Mouse (Mus musculus) embryo, embryonic 10.5 days (tissue): ENCODE results near the gene Olfr311.
A peak's percentile ranks its signal among the peaks of the same experiment; 100 is the strongest.
"Not testable (repeated sequence)": the region's sequence is repeated elsewhere in the genome, so short reads cannot be mapped to it uniquely, and the experiment has no call there.

Experiments used
- DNase-seq: peaks from one replicate; pipeline ENCODE4 v3.0.0-alpha.2; 2015; ENCODE audit warnings: low spot score

Olfr311 gene

GRCm38 (mm10) chr11:58838951-58839350, at the start of gene Olfr311:
Olfr311 (plus strand) TSS chr11:58839251.
- not testable (repeated sequence) for DNase-seq

- no peak for DNase-seq
Measured at GRCm38 (mm10) chr11:58789532-58789931, 49.5 kb upstream of the Olfr311 start.

DNA sequence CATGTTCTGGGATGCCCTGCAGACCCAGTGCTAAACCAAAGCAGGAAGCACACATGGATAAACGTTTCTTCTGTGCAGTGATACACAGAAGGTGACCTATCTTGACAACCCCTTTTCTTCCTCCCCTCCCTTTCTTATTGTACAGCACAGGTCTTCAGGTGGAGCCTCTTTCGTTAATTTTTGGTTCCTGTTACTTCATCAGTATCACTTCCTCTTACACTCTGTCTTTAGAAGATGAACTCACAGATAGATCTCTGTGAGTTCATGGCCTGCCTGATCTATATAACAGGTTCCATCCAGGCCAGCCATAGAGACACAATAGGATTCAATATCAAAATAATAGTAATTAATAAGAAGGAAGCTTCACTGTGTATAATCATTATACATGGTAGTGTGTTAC, 49.0 kb upstream of the Olfr311 start:
- no peak for DNase-seq

- no peak for DNase-seq
Measured at GRCm38 (mm10) chr11:58790646-58791045, 48.4 kb upstream of the Olfr311 start.

DNA sequence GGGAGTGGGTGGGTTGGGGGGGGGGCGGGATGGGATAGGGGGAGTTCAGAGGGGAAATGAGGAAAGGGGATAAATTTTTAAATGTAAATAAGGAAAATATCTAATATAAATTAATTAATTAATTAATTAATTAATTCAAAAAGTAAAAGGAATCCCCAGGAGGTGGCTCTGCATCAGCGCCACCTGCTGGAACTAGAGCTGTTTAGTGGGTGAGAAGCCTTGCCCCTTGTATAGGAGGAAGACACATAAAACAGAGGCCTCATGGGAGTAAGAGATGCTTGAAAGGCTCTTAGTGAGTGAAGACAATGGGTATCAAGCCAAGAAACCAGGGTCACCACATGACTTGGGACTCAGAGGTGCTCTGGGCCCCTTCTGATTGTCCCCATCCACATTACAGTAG, 43.2 kb upstream of the Olfr311 start:
- no peak for DNase-seq

DNA sequence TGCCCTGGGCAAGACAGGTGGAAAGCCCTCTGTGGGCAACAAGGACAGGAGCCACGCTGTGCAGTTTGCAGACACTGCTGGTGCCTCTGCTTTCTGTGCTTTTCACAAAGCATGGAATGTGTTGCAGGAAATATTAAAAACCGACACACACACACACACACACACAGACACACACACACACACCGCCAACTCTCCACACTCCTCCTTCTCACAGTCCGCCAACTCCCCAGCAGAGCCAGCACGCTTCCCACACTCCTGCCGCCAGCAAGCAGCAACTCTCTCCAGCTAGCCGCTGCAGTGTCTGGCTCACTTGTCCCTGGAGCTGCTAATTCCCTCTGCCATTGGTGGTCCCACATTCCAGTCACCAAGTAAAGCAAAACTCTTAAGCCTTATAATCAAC, 42.2 kb upstream of the Olfr311 start:
- no peak for DNase-seq

GRCm38 (mm10) chr11:58799747-58800146, 39.3 kb upstream of the Olfr311 start:
- no peak for DNase-seq

DNA sequence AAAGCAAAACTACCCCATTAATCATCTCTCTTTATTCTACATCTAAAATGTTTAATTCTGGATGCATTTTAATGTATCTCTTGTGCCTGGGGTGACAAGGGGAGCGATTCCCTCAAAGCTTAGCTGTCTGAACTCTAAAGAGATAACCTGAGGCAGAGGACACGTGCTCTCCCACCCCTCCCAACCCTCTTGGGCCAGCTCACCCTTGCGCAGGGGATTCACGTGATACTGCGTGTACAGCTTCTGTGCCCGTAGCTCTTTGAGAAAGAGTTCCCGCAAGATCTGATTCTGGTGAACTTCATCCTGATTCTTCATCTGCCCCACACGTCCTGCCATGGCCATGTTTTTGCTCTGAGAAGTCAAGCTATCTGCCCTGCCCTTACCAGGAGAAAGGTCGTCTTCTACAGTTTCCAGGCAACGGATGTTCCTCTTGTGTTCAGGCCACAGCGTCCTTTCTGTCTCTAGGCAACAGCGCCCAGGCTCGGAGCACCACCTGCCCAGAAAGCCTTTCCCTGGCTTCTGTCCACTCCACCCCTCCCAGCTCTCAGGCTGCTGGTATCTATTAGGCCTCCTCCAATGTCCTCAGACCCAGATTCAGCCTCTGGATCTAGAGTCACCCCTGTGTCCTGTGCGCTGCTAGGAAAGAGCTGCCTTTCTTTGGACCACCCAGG, 37.4 kb upstream of the Olfr311 start, which contains the start of gene Fam183b:
Gene Fam183b, minus strand, starts transcription at position 403 of the 671 bp plus-strand sequence.
- DNase-seq, result peak; percentile 73

GRCm38 (mm10) chr11:58803871-58804270, 35.2 kb upstream of the Olfr311 start:
- DNase-seq, result no peak

DNA sequence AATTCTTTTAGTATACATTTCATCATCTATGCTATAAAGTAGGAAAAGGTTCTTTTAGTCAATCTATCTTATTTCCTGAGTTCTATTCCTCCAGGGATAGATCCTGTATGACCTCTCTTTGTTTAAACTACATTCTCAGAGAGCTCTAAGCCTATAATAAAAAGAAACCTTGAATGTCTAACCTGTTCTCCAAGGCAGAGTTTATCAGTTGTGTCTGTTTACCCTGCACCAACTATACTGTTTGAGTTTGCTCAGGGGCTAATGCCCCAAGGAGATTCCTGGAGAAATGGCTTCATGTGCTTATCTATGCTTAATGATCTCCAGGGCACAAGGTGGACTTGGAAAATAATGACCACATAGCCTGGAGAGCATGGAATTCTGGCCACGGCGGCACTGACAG, 34.7 kb upstream of the Olfr311 start:
- no peak for DNase-seq

DNA sequence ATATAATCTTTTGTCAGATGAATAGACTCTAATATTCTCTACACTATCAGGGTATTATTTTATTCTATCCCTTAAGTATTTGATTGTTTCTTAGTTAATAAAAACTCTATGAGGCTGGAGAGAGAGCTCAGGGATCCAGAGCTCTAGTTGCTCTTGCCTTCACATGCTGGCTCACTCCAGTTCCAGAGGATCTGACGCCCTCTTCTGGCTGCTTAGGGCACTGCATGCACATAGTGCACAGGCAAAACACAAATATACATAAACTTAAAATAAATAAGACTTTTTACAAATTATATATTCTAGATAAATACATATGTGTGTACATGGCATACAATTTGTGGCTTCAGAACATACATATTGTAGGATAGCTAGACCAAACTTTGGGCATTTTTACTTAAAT, 27.1 kb upstream of the Olfr311 start:
- no peak for DNase-seq

DNA sequence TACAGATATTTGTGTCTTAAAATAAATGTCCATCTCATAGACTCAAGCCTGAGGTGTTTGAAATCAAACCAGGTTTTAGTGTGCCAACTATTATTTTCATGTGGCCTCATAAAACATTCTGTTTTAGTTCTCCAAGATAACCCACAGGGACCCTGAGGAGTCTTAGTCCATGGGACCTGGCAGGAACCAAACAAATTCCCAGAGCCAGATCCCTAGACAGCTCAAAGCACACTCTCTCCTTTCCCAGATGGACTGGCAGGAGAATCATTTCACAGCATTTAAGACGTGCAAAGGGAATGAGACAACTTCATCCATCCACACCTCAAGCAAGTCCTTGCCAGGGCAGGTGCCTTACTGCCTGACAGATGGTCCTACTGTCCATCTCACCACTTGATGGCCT, 24.4 kb upstream of the Olfr311 start, which contains the start of gene Olfr313:
Gene Olfr313, plus strand, starts transcription at position 301 of the 400 bp plus-strand sequence.
- not testable (repeated sequence) for DNase-seq

DNA sequence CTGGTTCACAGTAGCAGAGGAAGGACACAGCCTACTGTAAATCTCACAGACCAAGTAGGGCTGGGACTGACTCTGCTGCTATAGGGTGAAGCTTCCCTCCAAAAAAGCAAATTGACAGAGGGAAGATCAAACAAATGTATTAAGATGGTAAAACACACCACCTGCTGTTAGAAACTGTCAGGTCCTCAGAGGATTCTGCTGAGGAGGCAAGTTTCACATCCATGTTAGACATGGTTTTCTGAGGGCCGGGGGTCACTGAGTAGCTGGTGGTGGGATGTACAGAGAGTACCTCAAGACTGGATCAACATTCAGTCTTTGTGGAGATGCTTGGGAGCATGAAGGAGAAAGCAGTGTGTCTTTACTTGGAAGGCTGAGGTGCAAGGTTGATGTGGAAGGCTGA, 23.4 kb upstream of the Olfr311 start:
- DNase-seq, result no peak

GRCm38 (mm10) chr11:58828937-58829336, 10.1 kb upstream of the Olfr311 start, which contains the start of gene Olfr312:
Olfr312 (plus strand) TSS chr11:58829237.
- not testable (repeated sequence) for DNase-seq

DNA sequence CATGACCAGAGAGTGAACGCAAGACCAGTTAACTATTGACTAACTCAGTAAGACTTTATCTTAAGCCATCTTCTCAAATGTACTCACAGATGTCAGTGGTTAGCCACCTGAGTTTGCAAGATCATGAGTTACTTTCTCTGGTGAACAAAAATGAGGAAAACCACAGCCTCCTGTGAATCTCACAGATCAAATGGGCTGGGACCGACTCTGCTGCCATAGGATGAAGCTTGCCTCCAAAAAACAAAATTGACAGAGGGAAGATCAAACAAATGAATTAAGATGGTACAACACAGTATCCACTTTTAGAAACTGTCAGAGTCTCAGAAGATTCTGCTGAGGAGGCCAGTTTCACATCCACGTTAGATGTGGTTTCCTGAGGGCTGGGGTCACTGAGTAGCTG, 9.3 kb upstream of the Olfr311 start:
- DNase-seq, result no peak

- not testable (repeated sequence) for DNase-seq
Measured at GRCm38 (mm10) chr11:58832541-58832940, 6.5 kb upstream of the Olfr311 start.

GRCm38 (mm10) chr11:58846919-58847461, 7.9 kb downstream of the Olfr311 start, which contains the start of gene Gm12258:
Gm12258 (plus strand) TSS chr11:58847158.
- DNase-seq, result peak; percentile 99

DNA sequence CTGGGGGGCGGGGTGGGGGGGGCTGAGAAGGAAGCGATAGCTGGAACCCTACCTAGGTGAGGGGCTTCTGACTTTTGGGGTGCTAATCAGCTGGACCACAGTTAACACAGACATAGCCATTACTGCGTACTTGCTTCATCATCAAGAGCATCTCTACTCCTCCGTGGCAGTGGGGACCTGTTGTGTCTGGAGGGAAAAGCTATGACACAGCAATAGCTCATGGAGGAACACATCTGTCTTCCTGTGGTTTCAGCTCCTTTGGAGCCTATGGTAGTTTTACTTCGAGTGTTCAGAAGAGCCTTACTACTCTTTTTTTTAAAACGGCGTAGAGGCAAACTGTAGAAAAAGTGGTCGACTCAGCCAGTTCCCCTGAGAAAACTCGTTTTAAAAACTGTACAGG, 8.6 kb downstream of the Olfr311 start:
- DNase-seq, result no peak

DNA sequence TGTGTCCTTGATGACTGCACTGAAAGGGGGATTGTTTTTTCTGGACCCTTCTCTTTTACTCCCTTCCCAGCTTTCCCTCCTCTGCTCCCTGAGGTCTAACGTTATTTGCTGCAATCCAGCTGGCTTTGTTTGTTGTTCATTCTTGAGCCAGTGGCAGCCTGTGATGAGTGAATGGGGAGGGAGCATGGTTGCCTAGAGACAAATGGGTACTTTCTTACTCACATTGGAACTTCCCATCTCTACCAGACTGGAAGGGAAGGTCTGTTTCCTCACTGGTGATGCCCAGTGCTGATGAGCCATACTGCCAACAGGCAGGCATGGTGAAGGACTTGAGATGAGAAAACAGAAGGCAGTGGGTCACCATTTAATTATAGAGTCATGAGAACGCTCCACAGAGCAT, 10.7 kb downstream of the Olfr311 start:
- no peak for DNase-seq

DNA sequence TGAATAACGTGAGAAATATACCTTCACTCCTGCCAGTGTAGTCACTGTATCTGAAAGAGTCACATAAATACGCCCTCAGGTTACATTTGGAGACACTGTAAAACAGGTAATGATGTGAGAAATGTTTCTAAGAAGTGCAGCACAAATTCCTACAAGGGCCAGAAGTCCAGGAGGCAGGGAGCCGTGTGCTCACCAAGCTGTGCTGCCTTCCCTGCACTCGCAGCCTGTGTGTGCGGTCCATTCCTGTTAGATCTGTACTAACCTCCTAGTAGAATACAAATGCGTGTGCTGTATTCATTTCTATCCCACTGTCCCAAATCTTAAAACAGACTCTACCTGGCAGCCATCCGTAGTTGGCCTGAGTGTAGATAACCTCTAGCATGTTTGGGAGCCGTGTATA, 21.7 kb downstream of the Olfr311 start:
- DNase-seq, result no peak

GRCm38 (mm10) chr11:58867039-58867953, 28.2 kb downstream of the Olfr311 start, which contains the start of gene 2810021J22Rik:
2810021J22Rik (plus strand) TSS chr11:58867216.
- DNase-seq, result peak; percentile 89

- no peak for DNase-seq
Measured at GRCm38 (mm10) chr11:58867954-58868330, 28.9 kb downstream of the Olfr311 start.

- no peak for DNase-seq
Measured at GRCm38 (mm10) chr11:58870961-58871360, 31.9 kb downstream of the Olfr311 start.
